Mouse (Mus musculus) layer of hippocampus, adult 2 months (tissue): ENCODE measurements around the gene Inafm1. TPM values are rescaled to one million over a fixed set of nuclear protein-coding genes. Genes with fewer than 3 reads are reported as not detected.
"Not testable (repeated sequence)": the region's sequence is repeated elsewhere in the genome, so short reads cannot be mapped to it uniquely, and the experiment has no call there.

Experiments
- DNase-seq, 2 experiments: peaks; one replicate each; pipeline ENCODE4 v3.0.0; 2022; ENCODE audit warnings: low spot score in 2 of 2
- H3K27ac ChIP-seq: fragments of 200-600 bp; 2 replicates; pipeline ENCODE4 v1.8.1; 2022
- H3K4me3 ChIP-seq: fragments of 200-600 bp; 2 replicates; pipeline ENCODE4 v1.8.1; 2022; ENCODE audit warnings: mild to moderate bottlenecking
- CTCF ChIP-seq: fragments of 200-600 bp; conservative IDR thresholded peaks from 2 replicates; pipeline ENCODE4 v1.8.1; 2022; ENCODE audit warnings: antibody characterized with exemption, mild to moderate bottlenecking, moderate library complexity
- total RNA-seq, 2 experiments: library from RNA; stranded (reverse); gene quantifications; 2 replicates each; pipeline ENCODE4 v1.2.3; 2021

The Inafm1 gene
- total RNA-seq, 2 experiments from 2014 or later = 32.0 to 35.5 TPM

DNA sequence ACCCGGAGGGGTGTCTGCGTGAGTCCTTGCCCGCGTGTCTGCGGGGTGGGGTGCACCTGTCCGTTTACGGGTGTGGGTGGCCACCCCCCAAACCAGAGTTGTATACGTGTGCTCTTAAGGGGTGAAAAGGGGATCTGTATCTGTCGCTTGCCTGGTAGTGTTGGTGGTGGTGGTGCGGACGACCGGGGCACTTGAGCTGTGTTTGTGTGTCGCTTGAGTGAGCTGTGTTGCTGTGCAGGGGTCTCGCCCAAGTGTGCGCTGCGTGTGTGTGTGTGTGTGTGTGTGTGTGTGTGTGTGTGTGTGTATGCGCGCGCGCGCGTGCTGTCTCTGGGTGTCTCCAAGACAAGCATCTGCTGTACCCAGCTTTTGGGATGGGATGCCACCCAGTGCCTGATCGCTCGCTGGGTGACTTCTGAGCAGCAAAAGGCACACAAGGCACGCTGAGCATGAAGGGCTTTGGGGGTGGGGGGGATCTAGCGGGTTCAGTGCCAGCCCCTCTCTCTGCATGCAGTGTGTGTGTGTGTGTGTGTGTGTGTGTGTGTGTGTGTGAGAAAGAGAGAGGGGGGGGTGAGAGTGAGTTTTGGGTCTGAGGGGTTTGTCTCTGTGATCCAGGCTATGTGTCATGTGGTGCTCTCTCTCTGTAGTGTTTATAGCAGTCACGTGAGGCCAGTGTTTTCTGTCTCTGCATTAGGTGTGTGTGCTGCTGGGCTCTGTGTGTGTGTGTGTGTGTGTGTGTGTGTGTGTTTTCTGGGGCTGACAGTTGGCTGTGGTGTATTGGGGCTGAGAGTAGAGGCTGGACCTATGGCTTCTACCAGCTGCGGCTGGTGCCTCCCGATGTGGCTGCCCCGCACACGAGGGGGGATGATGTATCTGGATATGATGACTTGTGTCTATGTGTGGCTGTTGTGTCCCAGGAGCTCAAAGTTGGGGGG lies 37.4 kb upstream of the Inafm1 start:
- Histone ChIP-seq H3K27ac (peak overlapping the region; percentile 85), H3K4me3 (peak overlapping the region; percentile 70)
- no peak for TF ChIP-seq CTCF
- DNase-seq = peak in 1 of 2 experiments; percentile 62

GRCm38 (mm10) chr7:16310020-16310520 lies 36.7 kb upstream of the Inafm1 start:
- peak; percentile 66 to 84 for DNase-seq
- TF ChIP-seq CTCF = peak; percentile 82
- Histone ChIP-seq H3K4me3 (peak overlapping the region; percentile 70), H3K27ac (peak overlapping the region; percentile 85)

GRCm38 (mm10) chr7:16309318-16310019 lies 36.1 kb upstream of the Inafm1 start:
- peak; percentile 85 for DNase-seq
- Histone ChIP-seq H3K27ac (peak overlapping the region; percentile 85), H3K4me3 (peak overlapping the region; percentile 70)
- no peak for TF ChIP-seq CTCF

DNA sequence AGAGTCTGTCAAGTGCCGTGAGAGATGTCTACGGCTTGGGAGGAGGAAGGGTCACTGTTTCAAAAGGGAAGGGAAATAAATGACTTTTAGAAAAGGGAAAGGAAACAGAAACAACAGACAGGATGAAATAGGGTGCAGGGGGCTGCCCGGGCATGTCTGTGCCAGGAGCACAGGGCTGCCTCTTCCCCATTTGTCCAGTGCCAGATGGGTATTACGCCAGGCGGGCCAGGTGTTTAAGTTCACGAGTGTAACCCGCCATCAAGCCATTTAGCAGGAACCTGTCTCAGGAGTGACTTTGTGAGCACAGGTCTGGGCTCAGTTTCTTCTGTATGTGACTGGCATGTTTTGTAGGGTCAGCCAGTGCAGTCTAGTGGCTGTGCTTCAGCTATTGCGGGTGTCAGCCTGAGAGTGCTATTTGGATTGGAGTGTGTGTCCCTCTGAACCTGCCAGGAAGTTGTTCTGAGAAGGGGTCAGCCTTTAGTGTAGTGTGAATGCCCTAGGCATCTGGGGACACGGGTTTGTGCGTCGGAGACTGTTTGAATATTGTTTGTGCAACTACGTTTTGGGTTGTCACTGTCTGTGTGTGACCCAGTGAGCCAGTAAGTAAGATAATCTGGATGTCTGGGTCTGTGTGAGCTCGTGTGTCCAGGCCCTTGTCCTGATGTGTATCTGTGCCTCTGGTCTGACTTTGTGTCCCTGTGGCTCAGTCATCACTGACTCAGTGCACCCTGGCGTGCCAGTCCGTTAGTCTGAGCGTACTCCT lies 35.3 kb upstream of the Inafm1 start:
- peak overlapping the region; percentile 85 for H3K27ac ChIP-seq
- no peak for DNase-seq
- no peak for TF ChIP-seq CTCF
- peak overlapping the region; percentile 70 for H3K4me3 ChIP-seq

GRCm38 (mm10) chr7:16308093-16308492 lies 34.7 kb upstream of the Inafm1 start, which contains the start of gene Bbc3:
Bbc3 (plus strand) TSS chr7:16308393.
- Histone ChIP-seq H3K27ac (peak within 1 kb of the TSS; percentile 85), H3K4me3 (peak within 1 kb of the TSS; percentile 70)
- not testable (repeated sequence) for DNase-seq

DNA sequence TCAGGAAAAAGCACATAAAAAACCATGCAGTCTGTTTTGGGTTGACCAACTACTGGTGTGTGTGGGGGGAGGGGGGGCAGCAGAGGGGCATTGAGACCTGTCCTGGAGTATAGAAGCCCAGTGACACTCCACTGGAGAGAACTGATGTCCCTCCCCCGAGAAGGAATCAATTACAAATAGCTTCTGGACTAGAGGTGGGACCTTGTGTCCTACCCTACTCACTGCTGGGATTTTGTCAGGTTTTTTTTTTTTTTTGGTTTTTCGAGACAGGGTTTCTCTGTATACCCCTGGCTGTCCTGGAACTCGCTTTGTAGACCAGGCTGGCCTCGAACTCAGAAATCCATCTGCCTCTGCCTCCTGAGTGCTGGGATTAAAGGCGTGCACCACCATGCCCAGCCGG lies 33.7 kb upstream of the Inafm1 start:
- DNase-seq, H3K27ac ChIP-seq, H3K4me3 ChIP-seq: not testable (repeated sequence)

DNA sequence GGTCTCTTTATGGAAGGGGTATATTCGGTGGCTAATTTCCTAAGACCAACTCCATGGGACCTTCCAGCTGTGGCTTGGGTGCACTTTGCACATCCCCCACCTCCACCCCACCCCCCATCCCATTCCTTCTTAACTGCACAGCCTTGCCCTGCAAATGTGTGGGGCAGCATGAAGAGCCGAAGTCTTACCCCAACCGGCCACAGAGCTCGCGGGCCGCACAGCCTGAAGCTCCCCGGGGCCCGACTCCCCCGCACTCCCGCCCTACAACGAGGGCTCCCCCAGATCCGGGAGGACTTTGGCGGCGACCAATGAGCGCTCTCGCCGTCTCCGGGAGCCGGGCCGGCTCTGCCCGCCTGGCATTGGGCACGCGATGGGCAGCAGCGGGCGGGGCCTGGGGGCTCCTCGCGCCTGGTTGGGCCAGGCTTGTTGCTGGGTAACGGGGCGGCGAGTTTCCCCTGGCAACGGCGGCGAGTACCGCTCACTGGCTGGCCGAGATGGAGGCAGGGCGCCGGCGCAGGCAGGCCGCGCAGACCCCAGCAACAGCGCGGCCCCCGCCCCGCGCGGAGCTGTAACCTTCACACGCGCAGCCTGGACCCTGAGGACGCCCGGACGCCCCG lies 26.1 kb upstream of the Inafm1 start:
- H3K27ac ChIP-seq = peak overlapping the region; percentile 94
- DNase-seq = peak; percentile 97
- no peak for TF ChIP-seq CTCF
- peak overlapping the region; percentile 76 for H3K4me3 ChIP-seq

DNA sequence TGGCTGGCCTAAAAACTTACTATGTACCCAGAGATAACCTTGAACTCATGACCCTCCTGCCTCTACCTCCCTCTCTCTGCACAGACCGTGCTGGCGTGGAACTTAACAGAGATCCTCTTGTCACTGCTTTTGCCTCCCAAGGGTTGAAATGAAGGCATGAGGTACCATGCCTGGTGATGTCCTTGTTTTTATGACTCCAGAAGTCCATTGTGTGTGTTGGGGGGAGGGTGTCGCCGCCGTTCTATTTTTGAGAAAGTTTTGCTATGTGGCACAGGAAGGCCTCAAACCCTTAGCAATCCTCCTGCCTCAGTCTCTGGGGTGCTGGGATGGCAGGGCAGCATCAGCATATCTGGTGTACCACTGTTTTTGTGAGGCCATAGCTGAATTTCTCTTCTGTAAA lies 25.5 kb upstream of the Inafm1 start:
- Histone ChIP-seq H3K27ac (peak overlapping the region; percentile 94), H3K4me3 (peak overlapping the region; percentile 76)
- DNase-seq = no peak
- TF ChIP-seq CTCF = no peak

GRCm38 (mm10) chr7:16297616-16298015 lies 24.2 kb upstream of the Inafm1 start:
- Histone ChIP-seq H3K27ac (peak overlapping the region; percentile 94; the same call in 1 of the 2 replicates), H3K4me3 (no peak overlapping the region)
- no peak for TF ChIP-seq CTCF
- DNase-seq = no peak

GRCm38 (mm10) chr7:16296766-16297390 lies 23.5 kb upstream of the Inafm1 start:
- H3K27ac ChIP-seq = peak overlapping the region; percentile 94
- H3K4me3 ChIP-seq = peak overlapping the region; percentile 49
- TF ChIP-seq CTCF = peak; percentile 70
- DNase-seq = peak; percentile 75 to 83

- Histone ChIP-seq H3K4me3 (no peak overlapping the region), H3K27ac (peak overlapping the region; percentile 94)
- no peak for DNase-seq
- no peak for TF ChIP-seq CTCF
These were observed 22.7 kb upstream of the Inafm1 start for GRCm38 (mm10) chr7:16296146-16296545.
